Mouse (Mus musculus) skeletal muscle tissue, postnatal 0 days (tissue): ENCODE data around the gene Mvk. TPM values are rescaled to one million over a fixed set of nuclear protein-coding genes. Genes with fewer than 3 reads are reported as not detected.

Source experiments
- microRNA-seq, 2 experiments: library from miRNA; unstranded; fragments of <30 nt; microRNA quantifications; one replicate each; pipeline ENCODE4; 2016
- polyA plus RNA-seq: library from polyadenylated mRNA; unstranded; fragments of >200 nt; fragmentation: Nextera tagmentation; extraction: Ambion mirVana; gene quantifications from 2 replicates; pipeline ENCODE4 v1.2.1, GENCODE M21; 2015

Gene Mvk
- polyA plus RNA-seq: 12.1 and 16.6 TPM in 2 replicates

DNA sequence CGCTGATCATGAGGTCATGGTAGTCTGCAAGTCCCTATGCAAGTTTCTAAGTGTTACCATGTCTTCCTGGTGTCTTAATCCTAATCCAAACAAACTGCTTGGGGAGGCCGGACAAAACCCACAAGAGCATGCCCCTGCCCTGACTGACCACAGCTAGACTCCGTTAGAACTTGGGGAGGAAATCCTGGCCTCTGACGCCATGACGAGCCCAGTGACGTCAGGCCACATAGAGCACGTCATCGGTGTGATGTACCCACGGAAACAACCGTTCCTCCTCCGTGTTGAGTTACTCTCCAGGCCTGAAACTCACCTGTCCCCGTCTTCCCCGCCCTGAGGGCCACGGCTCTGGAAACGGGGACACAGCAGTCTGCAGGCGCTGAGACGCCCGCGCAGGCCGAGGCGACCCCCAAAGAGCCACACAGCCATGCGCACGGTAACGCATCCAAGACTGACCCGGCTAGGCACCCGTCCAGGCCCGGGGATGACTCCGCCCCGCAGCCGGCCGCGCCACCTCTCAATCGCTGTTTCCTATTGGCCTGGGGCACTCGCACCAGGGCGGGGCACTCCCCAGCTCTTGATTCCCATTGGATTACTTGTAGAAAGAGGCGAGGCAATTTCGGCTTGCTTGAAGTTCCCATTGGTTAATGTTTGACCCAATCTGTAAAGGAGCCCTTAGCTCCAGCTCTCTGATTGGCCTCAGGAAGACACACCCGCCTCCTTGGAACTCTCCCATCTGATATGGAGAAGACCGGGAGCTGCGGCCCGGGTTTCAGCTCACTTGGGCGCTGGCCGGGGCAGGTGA is at the start of gene Mvk, which contains the start of gene Mmab:
Gene Mvk, plus strand, starts transcription at position 704 of the 802 bp plus-strand sequence.
Gene Mmab, minus strand, starts transcription at position 495 of the 802 bp plus-strand sequence.

Small RNA genes within 50 kb of the gene (microRNA-seq; reads per million reads assigned to microRNA genes)
- gene Mir7027: 0 to 0.20 reads per million in 2 experiments

Other genes starting within 250 kb of the Mvk start
- gene Foxn4, start 170.5 kb upstream of the Mvk start, polyA plus RNA-seq: not detected in 2 replicates
- 1.5 and 1.6 TPM in 2 replicates for gene Myo1h, start 155.1 kb upstream of the Mvk start, polyA plus RNA-seq
- 32.5 and 38.9 TPM in 2 replicates for gene Kctd10, start 63.8 kb upstream of the Mvk start, polyA plus RNA-seq
- 26.0 and 26.4 TPM in 2 replicates for gene Ube3b, start 63.7 kb upstream of the Mvk start, polyA plus RNA-seq
- 15.1 and 15.5 TPM in 2 replicates for gene Mmab, start 209 bp upstream of the Mvk start, polyA plus RNA-seq
- gene Fam222a, start 123.7 kb downstream of the Mvk start, polyA plus RNA-seq: 0.32 and 0.50 TPM in 2 replicates
- gene Trpv4, start 214.2 kb downstream of the Mvk start, polyA plus RNA-seq: 0.81 and 1.8 TPM in 2 replicates
- gene Gltp, start 246.7 kb downstream of the Mvk start, polyA plus RNA-seq: 27.5 and 61.5 TPM in 2 replicates